ENCODE assay signal across 15 mouse cellular contexts in the genomic region with DNA sequence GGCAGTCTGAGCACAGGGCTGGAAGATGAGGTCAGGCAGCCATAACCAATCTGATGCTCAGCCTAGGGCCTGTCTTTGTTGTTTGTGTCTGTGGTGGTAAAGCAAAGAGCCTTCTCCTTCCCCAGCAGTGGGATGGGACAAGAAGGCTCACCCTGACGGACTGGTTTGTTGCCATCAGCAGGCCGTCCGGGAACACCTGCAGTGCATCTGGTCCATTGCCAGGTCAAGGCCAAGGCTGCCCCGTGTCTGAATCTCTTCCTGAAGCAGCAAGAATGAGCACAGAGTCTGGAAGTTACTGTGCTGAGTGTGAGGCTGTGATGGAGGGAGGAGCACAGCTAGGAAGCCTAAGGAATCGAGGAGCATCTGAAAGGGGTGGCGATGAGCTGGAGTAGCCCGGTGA.
DNase-seq lines count a peak whose midpoint lies in the region; ATAC-seq and TF ChIP-seq lines count a peak whose summit lies in the region.
"Had no signal": no experiment of that assay in that cellular context is flagged by ENCODE, and none has a peak within 500 bp of the region (broad histone marks: within the 10 kb centered on the region; RNA-seq: fewer than 3 reads in every experiment).

No protein-coding gene starts in this region.

- no peaks in the 10 kb centered on the region for H3K79me3 ChIP-seq in C2C12 (ENCODE audit: low read depth)

- no peaks in the 10 kb centered on the region for H3K36me3 ChIP-seq in hindbrain, embryonic 15.5 days
- no peaks in the 10 kb centered on the region for H3K36me3 ChIP-seq in hindbrain, embryonic 16.5 days (ENCODE audit: control insufficient read depth, insufficient read depth, low read length)
- no peaks in the 10 kb centered on the region for H3K36me3 ChIP-seq in C2C12 (ENCODE audit: control insufficient read depth, insufficient read depth)
- no peaks in the 10 kb centered on the region for H3K36me3 ChIP-seq in embryonic facial prominence, embryonic 10.5 days (replicated peaks)
- H3K36me3 ChIP-seq in myocyte (ENCODE audit: control insufficient read depth, insufficient read depth) = no peaks in the 10 kb centered on the region
- H3K36me3 ChIP-seq: G1E; heart, embryonic 15.5 days had no signal

- H3K9ac ChIP-seq in hindbrain, embryonic 15.5 days = no peak overlapping the region
- H3K9ac ChIP-seq in hindbrain, embryonic 16.5 days (ENCODE audit: low read depth, low read length) = no peak overlapping the region
- H3K9ac ChIP-seq: forebrain, embryonic 13.5 days; forebrain, postnatal 0 days; heart, embryonic 15.5 days had no signal

- H3K9me3 ChIP-seq in hindbrain, embryonic 15.5 days = no peaks in the 10 kb centered on the region
- no peaks in the 10 kb centered on the region for H3K9me3 ChIP-seq in hindbrain, embryonic 16.5 days (ENCODE audit: control insufficient read depth, low read length)
- H3K9me3 ChIP-seq in embryonic facial prominence, embryonic 10.5 days = no peaks in the 10 kb centered on the region
- H3K9me3 ChIP-seq: forebrain, embryonic 13.5 days; G1E; heart, embryonic 15.5 days had no signal

- no peak overlapping the region for H3K4me2 ChIP-seq in hindbrain, embryonic 15.5 days
- no peak overlapping the region for H3K4me2 ChIP-seq in hindbrain, embryonic 16.5 days (ENCODE audit: low read length)
- peak overlapping the region; percentile 51 for H3K4me2 ChIP-seq in myocyte (ENCODE audit: low read depth)
- H3K4me2 ChIP-seq: forebrain, embryonic 13.5 days; heart, embryonic 11.5 days; heart, embryonic 15.5 days had no signal

- no peaks in the 10 kb centered on the region for H3K27me3 ChIP-seq in hindbrain, embryonic 15.5 days
- H3K27me3 ChIP-seq in hindbrain, embryonic 16.5 days (replicated peaks; ENCODE audit: control insufficient read depth, insufficient read depth, low read length) = no peaks in the 10 kb centered on the region
- peaks cover 64% of the 10 kb centered on the region for H3K27me3 ChIP-seq in C2C12 (ENCODE audit: control insufficient read depth, insufficient read depth, insufficient read length)
- peaks cover 54% of the 10 kb centered on the region for H3K27me3 ChIP-seq in embryonic facial prominence, embryonic 10.5 days (replicated peaks; ENCODE audit: low read depth, poor library complexity, severe bottlenecking)
- peaks cover 81% of the 10 kb centered on the region for H3K27me3 ChIP-seq in myocyte (ENCODE audit: control insufficient read depth, insufficient read depth, insufficient read length)
- H3K27me3 ChIP-seq: forebrain, embryonic 13.5 days had no signal

- no peak overlapping the region for H3K4me3 ChIP-seq in hindbrain, embryonic 15.5 days
- no peak overlapping the region for H3K4me3 ChIP-seq in hindbrain, embryonic 16.5 days (ENCODE audit: low read length)
- no peak overlapping the region for H3K4me3 ChIP-seq in C2C12 (ENCODE audit: insufficient read depth, poor library complexity, severe bottlenecking)
- H3K4me3 ChIP-seq in embryonic facial prominence, embryonic 10.5 days = no peak overlapping the region
- H3K4me3 ChIP-seq in myocyte = no peak overlapping the region
- H3K4me3 ChIP-seq: forebrain, embryonic 13.5 days; heart, adult 2 months; heart, embryonic 15.5 days had no signal

- no peak for DNase-seq in embryonic facial prominence, embryonic 10.5 days (ENCODE audit: low spot score)
- no peak for DNase-seq in embryo, embryonic 11 days
- DNase-seq: cerebellum, adult 8-10 months; forebrain, postnatal 0 days; heart, adult 2 months had no signal

- 0 out of 2 replicates have a peak, but pooled peaks have one; percentile 16 for ATAC-seq in hindbrain, embryonic 15.5 days (ENCODE audit: low FRiP score, low read depth)
- no peak for ATAC-seq in hindbrain, embryonic 16.5 days
- ATAC-seq: CD4-positive, CD25-positive, alpha-beta regulatory T cell, adult 4 months; forebrain, embryonic 13.5 days; forebrain, postnatal 0 days; intestine, embryonic 16.5 days had no signal

- TF ChIP-seq CTCF in C2C12 (IDR thresholded peaks at IDR 0.05; ENCODE audit: control insufficient read depth, insufficient read depth, insufficient read length) = no peak

- no peaks in the 10 kb centered on the region for H3K79me2 ChIP-seq in C2C12 (ENCODE audit: control insufficient read depth, insufficient read depth)
- H3K79me2 ChIP-seq in myocyte (ENCODE audit: control insufficient read depth, insufficient read depth) = no peaks in the 10 kb centered on the region

- TF ChIP-seq POLR2A in myocyte (IDR thresholded peaks at IDR 0.05; ENCODE audit: insufficient read length, low read depth) = no peak

- H3ac ChIP-seq in C2C12 (ENCODE audit: control insufficient read depth, insufficient read length, low read depth) (peak overlapping the region; percentile 29), myocyte (ENCODE audit: control insufficient read depth, insufficient read length) (no peak overlapping the region)

- H3K27ac ChIP-seq in hindbrain, embryonic 15.5 days (replicated peaks) = no peak overlapping the region
- H3K27ac ChIP-seq in hindbrain, embryonic 16.5 days (ENCODE audit: low read depth, low read length) = no peak overlapping the region
- peak overlapping the region; percentile 3; the same call in 1 of the 2 replicates for H3K27ac ChIP-seq in embryonic facial prominence, embryonic 10.5 days (replicated peaks)
- H3K27ac ChIP-seq: forebrain, embryonic 13.5 days; heart, adult 2 months; heart, embryonic 15.5 days had no signal

- 74% methylated on average over 7 of the region's 7 CpGs for WGBS in hindbrain, embryonic 15.5 days
- WGBS in hindbrain, embryonic 16.5 days = 79% methylated on average over 7 of the region's 7 CpGs
- 80% methylated on average over 7 of the region's 7 CpGs for WGBS in embryonic facial prominence, embryonic 10.5 days

- H3K4me1 ChIP-seq in hindbrain, embryonic 15.5 days (replicated peaks) = peaks cover 2% of the 10 kb centered on the region
- H3K4me1 ChIP-seq in hindbrain, embryonic 16.5 days (ENCODE audit: control insufficient read depth, insufficient read depth, low read depth, low read length) = peaks cover 2% of the 10 kb centered on the region
- peaks cover 52% of the 10 kb centered on the region for H3K4me1 ChIP-seq in embryonic facial prominence, embryonic 10.5 days

TF ChIP-seq in C2C12, 6 proteins besides CTCF, POLR2A, EP300 and RAD21:
- no peak for TF ChIP-seq MYOD1 (IDR thresholded peaks at IDR 0.05; ENCODE audit: control insufficient read depth, insufficient read length, low read depth)

TF ChIP-seq in myocyte, 11 proteins besides CTCF, POLR2A, EP300 and RAD21:
- TF ChIP-seq POLR2AphosphoS2 (IDR thresholded peaks at IDR 0.05; ENCODE audit: insufficient read length, low read depth) (no peak), TCF3 (IDR thresholded peaks at IDR 0.05; ENCODE audit: insufficient read length, low read depth) (no peak), CEBPB (IDR thresholded peaks at IDR 0.05; ENCODE audit: insufficient read depth, poor library complexity, severe bottlenecking) (no peak), REST (IDR thresholded peaks at IDR 0.05; ENCODE audit: insufficient read depth, insufficient read length) (no peak), MYOD1 (IDR thresholded peaks at IDR 0.05; ENCODE audit: control insufficient read depth in 1 of 3, insufficient read length in 2 of 3, low read depth in 2 of 3) (no peak), SRF (IDR thresholded peaks at IDR 0.05; ENCODE audit: control insufficient read depth, insufficient read length, low read depth) (no peak), MYOG (IDR thresholded peaks at IDR 0.05; ENCODE audit: control insufficient read depth in 1 of 3, insufficient read depth in 1 of 3, insufficient read length in 2 of 3, low read depth in 2 of 3) (no peak), USF1 (IDR thresholded peaks at IDR 0.05; ENCODE audit: low read depth) (no peak), E2F4 (IDR thresholded peaks at IDR 0.05; ENCODE audit: insufficient read depth) (no peak), MAX (IDR thresholded peaks at IDR 0.05; ENCODE audit: low read depth) (no peak), TCF12 (IDR thresholded peaks at IDR 0.05; ENCODE audit: insufficient read depth, poor library complexity, severe bottlenecking) (no peak)
